Mouse (Mus musculus) spleen, postnatal 4 days (tissue): Measurements from ENCODE around the gene Krtap26-1.

Source experiments
- DNase-seq, 2 experiments: peaks; one replicate each; pipeline ENCODE4 v3.0.0; 2022; ENCODE audit warnings: low spot score in 2 of 2

Krtap26-1 gene

GRCm38 (mm10) chr16:88647358-88647846, at the start of gene Krtap26-1:
Gene Krtap26-1 (minus strand): TSS chr16:88647796.
- no peak for DNase-seq

GRCm38 (mm10) chr16:88696256-88696655, 48.7 kb upstream of the Krtap26-1 start:
- no peak for DNase-seq

DNA sequence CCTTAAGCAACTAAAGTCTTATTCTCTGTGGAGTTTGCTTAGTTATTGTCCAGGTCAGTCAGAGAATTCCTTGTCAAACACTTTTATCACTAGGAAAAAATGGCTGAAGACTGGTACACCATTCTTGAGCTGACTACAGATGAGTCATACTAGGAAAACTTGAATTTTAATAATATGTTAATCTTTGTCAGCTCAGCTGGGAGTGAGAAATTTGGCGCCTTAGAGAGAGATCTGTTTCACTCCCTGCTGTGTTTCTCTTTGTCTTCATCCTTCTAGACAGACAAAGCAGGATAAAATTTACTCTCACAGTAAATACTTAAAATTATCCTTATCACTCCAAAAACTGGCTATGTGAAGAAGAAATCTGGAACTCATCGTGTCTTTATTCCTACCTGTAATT, 33.7 kb upstream of the Krtap26-1 start:
- DNase-seq = no peak

- no peak for DNase-seq
Observed at GRCm38 (mm10) chr16:88679099-88679498, 31.5 kb upstream of the Krtap26-1 start.

- no peak for DNase-seq
Observed at GRCm38 (mm10) chr16:88671571-88671970, 24.0 kb upstream of the Krtap26-1 start, which contains the start of gene Krtap27-1. Gene Krtap27-1 (minus strand): TSS chr16:88671671.

- no peak for DNase-seq
Observed at GRCm38 (mm10) chr16:88657426-88657825, 9.8 kb upstream of the Krtap26-1 start.

DNA sequence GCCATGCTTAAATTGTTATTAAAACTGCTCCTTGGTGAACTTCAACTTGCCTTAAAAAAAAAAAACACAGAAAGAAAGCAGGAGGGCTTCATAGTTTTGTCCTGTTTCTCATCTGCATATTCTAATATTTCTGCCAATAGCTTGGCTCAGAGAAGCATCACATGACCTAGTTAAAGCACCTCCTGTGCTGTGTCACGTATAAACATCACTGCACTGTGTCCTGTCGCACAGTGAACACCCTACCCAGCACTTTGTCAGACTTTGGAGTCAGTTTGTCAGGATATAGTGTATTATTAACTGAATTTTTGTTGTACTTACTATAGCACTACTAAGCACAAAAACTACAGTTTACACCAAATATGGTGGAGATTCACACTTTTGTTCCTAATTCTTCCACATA, 4.4 kb upstream of the Krtap26-1 start:
- no peak for DNase-seq

GRCm38 (mm10) chr16:88651082-88651481, 3.5 kb upstream of the Krtap26-1 start:
- DNase-seq = no peak

DNA sequence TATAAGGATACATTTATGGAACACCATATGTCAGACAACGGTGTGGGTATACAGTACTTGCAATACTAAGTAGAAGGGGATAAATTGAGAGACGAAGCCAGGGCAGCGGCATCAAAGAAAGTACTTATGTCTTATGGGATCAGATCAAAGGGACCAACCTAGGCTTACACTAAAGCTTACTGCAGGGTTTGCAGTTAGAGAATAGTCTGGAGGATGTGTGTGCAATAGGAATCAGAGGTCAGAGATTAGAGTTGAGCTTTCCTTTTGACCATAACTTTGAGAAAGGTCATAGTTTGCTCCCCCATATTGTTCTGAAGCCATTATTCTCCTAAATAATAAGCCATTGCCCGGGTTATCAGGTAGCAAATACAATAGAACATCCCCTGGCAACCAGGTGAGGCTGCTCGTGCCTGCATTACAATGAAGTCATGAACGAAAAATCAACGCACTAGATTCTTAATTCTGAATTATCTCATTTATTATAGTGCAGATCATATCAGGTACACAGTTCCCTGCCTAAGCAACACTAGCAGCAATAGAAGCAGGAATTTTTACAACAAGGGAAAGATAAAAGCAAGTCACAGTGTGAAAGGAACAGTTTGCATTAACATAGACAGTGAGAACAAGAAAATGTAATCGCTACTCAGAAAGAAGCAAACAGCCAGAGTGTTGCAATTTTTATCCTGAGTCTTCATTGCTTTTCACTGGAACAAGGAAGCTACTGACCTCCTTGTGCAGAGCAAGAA, 1.1 kb downstream of the Krtap26-1 start:
- DNase-seq = no peak

- DNase-seq = no peak
Observed at GRCm38 (mm10) chr16:88640053-88640452, 7.5 kb downstream of the Krtap26-1 start.

DNA sequence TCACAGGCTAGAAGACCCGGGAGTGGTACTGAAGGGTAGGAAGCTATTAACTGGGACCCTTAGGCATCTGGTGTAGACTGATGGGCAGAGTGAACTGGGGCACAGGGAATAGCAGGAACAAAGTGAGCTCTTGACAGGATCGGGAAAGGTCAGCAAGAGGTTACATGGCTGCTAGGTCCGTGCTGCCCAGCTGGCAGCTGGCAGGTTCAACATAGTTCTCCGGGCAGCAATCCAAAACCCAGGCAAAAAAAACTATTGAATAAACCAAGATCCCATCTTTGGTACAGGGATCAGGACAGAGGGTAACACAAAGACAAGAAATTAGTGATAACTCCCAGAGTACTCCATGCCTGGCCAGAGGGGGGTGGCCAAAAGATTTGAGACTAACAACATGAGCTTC, 12.5 kb downstream of the Krtap26-1 start:
- no peak for DNase-seq

- DNase-seq = no peak
Observed at GRCm38 (mm10) chr16:88631474-88631873, 16.1 kb downstream of the Krtap26-1 start.

DNA sequence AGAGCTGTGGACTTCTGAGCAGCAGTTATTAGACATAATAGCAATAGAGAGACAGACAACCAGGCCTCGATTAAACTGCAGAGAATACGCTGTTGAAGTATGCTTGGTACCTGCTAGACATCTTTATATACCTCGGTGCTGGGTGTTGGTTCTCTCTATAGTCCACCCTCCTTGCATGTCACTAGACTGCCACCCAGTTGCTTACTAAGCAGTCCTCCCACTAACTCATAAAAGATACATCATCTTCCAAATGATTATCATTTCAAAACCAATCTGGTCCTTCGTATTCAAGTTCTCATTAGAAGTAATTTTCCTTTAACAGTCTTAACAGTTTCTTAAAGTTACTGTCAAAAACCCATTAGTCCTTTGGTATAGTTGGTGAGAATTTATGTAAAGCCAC, 20.0 kb downstream of the Krtap26-1 start, which contains the start of gene 2310079G19Rik:
TSS of gene 2310079G19Rik (minus strand) at position 101 of the 400 bp plus-strand sequence.
- no peak for DNase-seq

- no peak for DNase-seq
Observed at GRCm38 (mm10) chr16:88612712-88613111, 34.9 kb downstream of the Krtap26-1 start.

DNA sequence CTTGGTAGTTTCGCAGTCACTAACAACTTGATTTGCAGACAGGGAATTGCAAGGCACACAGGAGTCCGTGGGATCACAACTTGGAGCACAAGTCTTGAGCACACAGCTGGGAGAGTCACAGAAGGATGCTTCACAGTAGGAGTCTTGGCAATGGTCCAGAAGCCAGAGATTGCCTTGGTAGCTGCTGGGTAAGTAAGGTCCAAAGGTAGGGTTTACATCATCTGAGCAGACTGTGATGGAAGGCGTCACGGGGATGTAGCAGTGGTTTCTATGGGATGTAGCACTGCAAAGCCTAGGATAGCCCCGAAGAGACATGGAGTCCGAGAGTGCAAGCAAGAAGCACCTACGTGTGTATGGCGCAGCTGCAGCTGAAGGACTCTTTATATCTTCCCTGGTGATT, 35.7 kb downstream of the Krtap26-1 start, which contains the start of gene Krtap24-1:
TSS of gene Krtap24-1 (minus strand) at position 358 of the 400 bp plus-strand sequence.
- no peak for DNase-seq

GRCm38 (mm10) chr16:88604570-88604969, 43.0 kb downstream of the Krtap26-1 start:
- no peak for DNase-seq

GRCm38 (mm10) chr16:88602464-88602863, 45.1 kb downstream of the Krtap26-1 start:
- no peak for DNase-seq

DNA sequence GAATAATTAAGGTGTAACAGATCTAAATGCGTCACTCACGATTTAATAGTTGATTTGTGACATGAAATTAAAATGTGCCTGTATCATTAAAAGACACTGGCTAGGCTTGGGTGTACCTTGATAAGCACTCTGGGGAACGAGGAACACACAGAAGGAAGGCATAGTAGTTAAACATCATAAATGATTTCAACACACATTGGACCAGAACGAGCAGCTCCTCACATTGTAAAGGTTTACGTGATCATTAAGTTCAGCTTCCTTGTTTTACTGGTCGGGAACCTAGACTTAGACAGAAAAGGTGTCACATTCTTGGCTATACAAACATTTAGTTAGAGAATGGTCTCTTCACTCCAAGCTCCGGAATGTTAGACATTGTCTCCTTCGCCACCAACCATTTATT, 47.3 kb downstream of the Krtap26-1 start:
- DNase-seq = no peak

DNA sequence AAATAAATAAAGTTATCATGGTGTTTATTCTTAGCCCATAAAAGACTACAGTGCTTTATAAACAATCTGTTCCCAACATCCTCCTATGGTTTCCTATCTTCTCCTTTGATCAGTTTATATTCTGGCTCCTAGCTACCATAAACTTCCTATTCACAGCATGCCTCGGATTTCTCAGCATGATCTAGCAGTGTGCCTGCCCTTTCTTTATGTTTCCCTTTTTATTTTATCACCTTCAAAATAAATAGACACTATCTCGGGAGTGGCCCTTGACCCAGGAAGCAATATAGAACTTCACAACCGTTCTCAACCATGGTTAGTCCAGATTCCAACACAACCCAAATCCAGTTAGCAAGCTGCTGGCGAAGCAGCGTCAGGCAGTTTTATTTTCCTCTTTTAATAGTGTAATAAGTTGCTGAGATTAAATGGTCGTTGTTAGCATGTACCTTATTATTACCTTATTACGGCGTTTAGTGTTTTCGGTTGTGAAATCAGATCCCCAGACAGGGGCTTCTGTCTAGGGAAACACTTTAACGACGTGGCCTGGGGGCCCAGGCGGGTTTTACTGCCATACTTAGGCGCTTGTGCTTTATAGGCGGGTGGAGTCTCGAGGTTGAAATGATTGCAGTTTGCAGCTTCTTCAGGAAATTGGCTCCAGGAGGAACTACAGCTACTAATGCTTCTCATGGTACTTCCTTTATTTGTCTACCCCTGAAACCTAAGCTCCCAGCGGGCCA, 47.9 kb downstream of the Krtap26-1 start:
- no peak for DNase-seq
